Mouse (Mus musculus) forelimb bud, embryonic 11.5 days (tissue): ENCODE measurements around the gene Lad1.
A peak's percentile ranks its signal among the peaks of the same experiment; 100 is the strongest.

ENCODE experiments used
- DNase-seq: peaks from one replicate; pipeline ENCODE4 v3.0.0-alpha.2; 2012; ENCODE audit warnings: low read depth, low spot score

Gene Lad1

GRCm38 (mm10) chr1:135818481-135819086, at the start of gene Lad1:
Lad1 (plus strand) TSS chr1:135818598.
- DNase-seq, result no peak

- no peak for DNase-seq
These were observed 48.2 kb upstream of the Lad1 start for GRCm38 (mm10) chr1:135770237-135770636.

GRCm38 (mm10) chr1:135770896-135771572, 47.4 kb upstream of the Lad1 start:
- no peak for DNase-seq

GRCm38 (mm10) chr1:135771573-135771970, 46.8 kb upstream of the Lad1 start:
- no peak for DNase-seq

- DNase-seq, result no peak
These were observed 41.8 kb upstream of the Lad1 start for GRCm38 (mm10) chr1:135776596-135776995.

- no peak for DNase-seq
These were observed 41.4 kb upstream of the Lad1 start for GRCm38 (mm10) chr1:135777046-135777445.

GRCm38 (mm10) chr1:135778780-135779535, 39.4 kb upstream of the Lad1 start, which contains the start of gene Tnni1:
Tnni1 (plus strand) TSS chr1:135779434.
- no peak for DNase-seq

GRCm38 (mm10) chr1:135780649-135781048, 37.7 kb upstream of the Lad1 start:
- no peak for DNase-seq

GRCm38 (mm10) chr1:135781220-135781619, 37.2 kb upstream of the Lad1 start:
- peak; percentile 83 for DNase-seq

- DNase-seq, result no peak
These were observed 35.6 kb upstream of the Lad1 start for GRCm38 (mm10) chr1:135782816-135783215.

- DNase-seq, result peak; percentile 88
These were observed 30.6 kb upstream of the Lad1 start for GRCm38 (mm10) chr1:135787799-135788198.

GRCm38 (mm10) chr1:135788708-135789107, 29.7 kb upstream of the Lad1 start:
- DNase-seq, result no peak

GRCm38 (mm10) chr1:135789815-135790214, 28.6 kb upstream of the Lad1 start:
- DNase-seq, result peak; percentile 55

- DNase-seq, result no peak
These were observed 26.1 kb upstream of the Lad1 start for GRCm38 (mm10) chr1:135792143-135792939.

GRCm38 (mm10) chr1:135793370-135794215, 24.8 kb upstream of the Lad1 start:
- no peak for DNase-seq

- no peak for DNase-seq
These were observed 23.9 kb upstream of the Lad1 start for GRCm38 (mm10) chr1:135794216-135795134.

- DNase-seq, result no peak
These were observed 19.9 kb upstream of the Lad1 start for GRCm38 (mm10) chr1:135798492-135798891.

GRCm38 (mm10) chr1:135799109-135799627, 19.2 kb upstream of the Lad1 start:
- no peak for DNase-seq

GRCm38 (mm10) chr1:135800192-135800950, 18.0 kb upstream of the Lad1 start:
- no peak for DNase-seq
